Mouse (Mus musculus) CD8-positive naive resting alpha-beta T cell, adult 2 months (primary cell): ENCODE measurements around the gene Tmem8.
A peak's percentile ranks its signal among the peaks of the same experiment; 100 is the strongest.

ENCODE experiments used
- DNase-seq, 2 experiments: peaks; one replicate each; pipeline ENCODE4 v3.0.0; 2022; ENCODE audit warnings: low read depth in 2 of 2, low spot score in 2 of 2

Tmem8 gene

DNA sequence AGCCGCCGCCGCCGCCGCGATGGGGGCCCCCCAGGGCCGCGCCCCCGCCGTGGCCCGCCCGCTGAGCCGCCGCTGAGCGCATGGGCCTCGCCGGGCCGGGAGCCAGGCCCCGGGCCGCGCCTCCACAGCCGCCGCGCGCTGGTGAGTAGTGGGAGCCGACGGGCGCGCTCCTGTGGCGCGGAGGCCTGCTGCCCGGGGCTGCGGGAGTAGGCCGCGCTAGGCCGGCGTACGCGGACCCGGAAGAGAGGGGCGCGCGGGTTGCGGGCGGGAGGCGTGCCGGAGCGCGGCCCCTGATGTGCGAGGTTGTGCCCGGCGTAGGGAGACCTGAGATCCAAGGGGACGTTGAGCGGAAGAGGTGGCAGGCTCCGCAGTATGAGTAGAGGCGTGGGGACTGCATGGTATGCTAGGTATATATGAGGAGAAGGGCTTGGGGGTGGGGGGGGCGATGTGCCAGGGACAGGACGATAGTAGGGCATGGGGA, 25.8 kb downstream of the Tmem8 start:
- peak in 1 of 2 experiments; percentile 38 for DNase-seq

DNA sequence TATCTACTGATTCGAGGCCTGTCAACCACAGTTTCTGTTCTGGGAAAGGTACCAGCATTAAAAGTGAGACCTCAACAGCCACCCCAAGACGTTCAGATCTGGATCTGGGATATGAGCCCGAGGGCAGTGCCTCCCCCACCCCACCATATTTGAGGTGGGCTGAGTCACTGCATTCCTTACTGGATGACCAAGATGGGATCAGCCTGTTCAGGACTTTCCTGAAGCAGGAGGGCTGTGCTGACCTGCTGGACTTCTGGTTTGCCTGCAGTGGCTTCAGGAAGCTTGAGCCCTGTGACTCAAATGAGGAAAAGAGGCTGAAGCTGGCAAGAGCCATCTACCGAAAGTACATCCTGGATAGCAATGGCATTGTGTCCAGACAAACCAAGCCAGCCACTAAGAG, 29.7 kb downstream of the Tmem8 start:
- DNase-seq, result no peak

DNA sequence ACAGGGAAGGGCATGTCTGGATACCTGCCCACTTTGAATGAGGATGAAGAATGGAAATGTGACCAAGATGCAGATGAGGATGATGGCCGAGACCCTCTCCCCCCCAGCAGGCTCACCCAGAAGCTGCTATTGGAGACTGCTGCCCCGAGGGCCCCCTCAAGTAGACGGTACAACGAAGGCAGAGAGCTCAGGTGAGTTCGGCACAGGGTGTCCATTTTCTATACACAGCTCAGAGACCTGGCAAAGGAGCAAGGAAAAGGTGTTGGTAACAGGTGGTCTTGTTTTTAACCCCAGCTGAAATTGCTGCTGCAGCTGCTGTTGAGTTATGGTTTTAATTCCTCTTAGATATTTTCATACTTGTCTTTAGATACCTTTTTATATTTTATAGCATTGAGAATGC, 30.3 kb downstream of the Tmem8 start:
- DNase-seq, result no peak

DNA sequence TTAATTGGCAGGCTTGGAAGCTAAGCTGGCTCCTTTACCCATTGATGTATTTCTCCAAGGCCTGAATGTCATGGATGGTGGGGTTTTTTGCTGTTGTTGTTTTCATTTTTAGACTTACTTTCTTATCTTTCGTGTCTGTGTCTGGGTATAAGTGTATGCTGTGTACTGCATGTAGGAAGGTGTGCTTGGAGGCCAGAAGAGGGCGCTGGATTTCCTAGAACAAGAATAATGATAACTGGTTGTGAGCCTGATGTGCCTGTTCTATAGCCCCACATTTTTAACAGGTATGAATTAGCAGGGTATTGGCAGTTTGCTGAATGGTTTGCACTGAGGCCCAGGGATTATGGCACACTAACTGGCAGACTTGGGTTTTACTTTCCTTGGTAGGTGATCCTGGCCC, 36.0 kb downstream of the Tmem8 start:
- DNase-seq, result no peak

DNA sequence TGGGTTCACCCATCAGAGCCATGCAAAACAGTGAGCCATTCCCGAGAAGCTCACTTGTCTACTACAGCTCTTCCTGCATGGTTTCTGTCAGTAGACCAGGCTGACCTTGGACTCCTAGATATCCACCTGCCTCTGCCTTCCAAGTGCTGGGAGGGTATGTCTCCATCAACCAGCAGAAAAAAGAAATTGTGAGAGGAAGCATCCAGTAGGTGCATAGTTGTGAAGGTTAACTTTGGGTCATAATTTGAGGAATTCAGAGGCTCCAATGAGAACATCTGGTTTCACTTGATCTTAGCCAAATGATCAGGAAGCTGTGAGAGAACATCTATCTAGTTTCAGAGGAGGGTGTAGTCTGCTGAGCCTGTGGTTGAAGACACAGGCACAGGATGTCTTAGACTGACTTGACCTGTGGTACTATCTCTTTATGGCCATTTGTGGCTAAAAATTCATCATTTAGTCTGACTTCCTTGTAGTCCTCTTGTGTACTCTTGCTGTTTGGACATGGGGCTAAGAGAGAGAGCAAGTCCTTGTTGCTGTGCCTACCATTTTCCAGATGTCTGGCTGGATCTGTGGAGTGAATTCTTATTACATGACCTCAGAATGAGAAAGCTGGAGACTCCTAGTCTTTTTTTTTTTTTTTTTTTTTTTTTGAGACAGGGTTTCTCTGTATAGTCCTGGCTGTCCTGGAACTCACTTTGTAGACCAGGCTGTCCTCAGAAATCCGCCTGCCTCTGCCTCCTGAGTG, 39.0 kb downstream of the Tmem8 start:
- no peak for DNase-seq

DNA sequence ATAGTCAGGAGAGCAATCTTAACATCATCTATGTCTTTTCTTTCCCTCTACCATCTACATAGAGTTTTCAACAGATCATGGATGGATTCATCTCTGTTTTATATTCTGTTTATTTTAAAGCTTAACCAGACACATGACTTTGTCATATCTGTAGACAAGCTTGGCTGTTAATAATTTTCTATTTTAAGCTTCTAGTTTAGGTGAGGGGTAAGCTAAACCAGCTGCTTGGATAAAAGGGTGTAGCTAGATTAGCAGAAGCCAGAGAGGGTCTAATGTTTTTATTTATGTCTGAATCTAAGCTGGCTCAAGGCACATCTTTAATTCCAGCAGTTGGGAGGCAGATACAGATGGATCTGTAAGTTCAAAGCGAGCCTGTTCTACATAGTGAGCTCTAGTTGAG, 49.6 kb downstream of the Tmem8 start:
- DNase-seq, result no peak

DNA sequence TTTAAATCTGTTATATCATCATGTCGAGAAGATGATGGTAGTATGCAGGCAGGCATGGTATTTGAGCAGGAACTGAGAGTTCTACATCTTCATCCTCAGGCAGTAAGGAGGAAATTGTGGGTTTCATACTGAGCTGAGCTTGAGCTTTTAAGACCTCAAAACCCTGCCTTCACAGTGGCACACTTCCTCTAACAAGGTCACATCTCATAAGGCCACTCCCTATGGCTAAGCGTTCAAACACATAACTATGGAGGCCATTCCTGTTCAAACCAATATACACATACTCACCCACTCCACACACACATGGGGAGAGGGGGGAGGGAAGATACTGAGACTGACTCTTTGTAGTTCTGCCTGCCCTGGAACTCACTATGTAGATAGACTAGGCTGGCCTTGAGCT, 54.9 kb downstream of the Tmem8 start:
- DNase-seq, result peak; percentile 58 to 63
